Mouse (Mus musculus) midbrain, embryonic 15.5 days (tissue): ENCODE measurements at regions not wholly inside any gene's neighbourhood (a gene's known extent, or its start where the extent isn't known, plus 50 kb on each side); places are given as distances from the start of the nearest gene placed in this dataset.

Experiments used
- ATAC-seq: fragments of 200-750 bp; cut with Nextera tagmentation; replicated peaks from 2 replicates; pipeline ENCODE4 v1.8.0; 2017; ENCODE audit warnings: moderate TSS enrichment
- H3K27ac ChIP-seq: fragments of 300-500 bp; sonication (generic); 2 replicates; pipeline ENCODE4 v1.5.1; 2015; ENCODE audit warnings: mild to moderate bottlenecking, inconsistent platforms
- H3K27me3 ChIP-seq: fragments of 300-500 bp; sonication (generic); replicated peaks from 2 replicates; pipeline ENCODE4 v1.6.1; 2015; ENCODE audit warnings: inconsistent platforms
- H3K36me3 ChIP-seq: fragments of 300-500 bp; sonication (generic); replicated peaks from 2 replicates; pipeline ENCODE4 v1.6.1; 2015; ENCODE audit warnings: inconsistent platforms
- H3K4me1 ChIP-seq: fragments of 300-500 bp; sonication (generic); 2 replicates; pipeline ENCODE4 v1.6.1; 2015; ENCODE audit warnings: inconsistent platforms
- H3K4me2 ChIP-seq: fragments of 300-500 bp; sonication (generic); 2 replicates; pipeline ENCODE4 v1.6.1; 2015; ENCODE audit warnings: inconsistent platforms, mild to moderate bottlenecking, moderate library complexity
- H3K4me3 ChIP-seq: fragments of 300-500 bp; sonication (generic); 2 replicates; pipeline ENCODE4 v1.5.1; 2015; ENCODE audit warnings: mild to moderate bottlenecking, inconsistent platforms
- H3K9ac ChIP-seq: fragments of 300-500 bp; sonication (generic); 2 replicates; pipeline ENCODE4 v1.6.1; 2015; ENCODE audit warnings: mild to moderate bottlenecking, inconsistent platforms
- H3K9me3 ChIP-seq: fragments of 300-500 bp; sonication (generic); 2 replicates; pipeline ENCODE4 v1.6.1; 2016; ENCODE audit warnings: inconsistent platforms
- WGBS: fragments of 180-500 bp; shearing (Covaris S2); methylation state at CpG from one replicate; pipeline ENCODE4 v1.1.7; 2015; ENCODE audit warnings: mixed read lengths; 5-methylcytosine and 5-hydroxymethylcytosine counted together

GRCm38 (mm10) chr3:117153011-117153473 lies 184.3 kb upstream of the Palmd start:
- H3K27ac ChIP-seq, result peak overlapping the region; percentile 56; the same call in 1 of the 2 replicates
- 50% methylated on average over 2 of the region's 2 CpGs for WGBS
- peak; percentile 69 for ATAC-seq

DNA sequence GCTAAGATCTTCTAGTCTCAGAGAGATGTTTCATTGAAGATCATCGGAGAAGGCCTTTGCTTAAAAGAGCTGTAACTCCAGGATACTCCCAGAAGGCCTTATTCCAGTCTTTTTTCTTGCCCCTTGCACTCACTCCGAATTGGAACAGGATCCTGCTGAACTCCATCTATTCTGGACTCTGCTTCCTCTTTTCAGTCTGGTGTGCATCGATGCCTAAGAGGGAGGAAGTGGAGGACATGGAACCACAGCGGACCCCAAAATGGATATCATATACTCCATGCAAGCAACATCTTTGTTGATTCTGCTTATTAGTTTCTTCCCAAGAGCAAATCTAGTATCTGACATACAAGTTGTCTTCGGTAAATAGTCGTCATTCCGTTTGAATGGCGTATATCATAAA lies 183.6 kb upstream of the Palmd start:
- Histone ChIP-seq H3K9ac (no peak overlapping the region), H3K4me2 (no peak overlapping the region), H3K4me3 (no peak overlapping the region), H3K27ac (no peak overlapping the region), H3K9me3 (no peaks in the 10 kb centered on the region), H3K4me1 (peaks cover 5% of the 10 kb centered on the region), H3K36me3 (no peaks in the 10 kb centered on the region), H3K27me3 (no peaks in the 10 kb centered on the region)
- no peak for ATAC-seq
- 93% methylated on average over 8 of the region's 8 CpGs for WGBS

More at GRCm38 (mm10) chr3:117153011-117153473, 184.3 kb upstream of the Palmd start:
- Histone ChIP-seq H3K27me3 (no peaks in the 10 kb centered on the region), H3K9me3 (no peaks in the 10 kb centered on the region), H3K9ac (no peak overlapping the region), H3K36me3 (no peaks in the 10 kb centered on the region), H3K4me3 (no peak overlapping the region), H3K4me1 (peaks cover 5% of the 10 kb centered on the region), H3K4me2 (no peak overlapping the region)

GRCm38 (mm10) chr3:117147414-117147813 lies 178.6 kb upstream of the Palmd start:
- no peak for ATAC-seq
- Histone ChIP-seq H3K9me3 (no peaks in the 10 kb centered on the region), H3K4me2 (no peak overlapping the region), H3K9ac (no peak overlapping the region), H3K27me3 (no peaks in the 10 kb centered on the region), H3K4me1 (no peaks in the 10 kb centered on the region), H3K4me3 (no peak overlapping the region), H3K36me3 (no peaks in the 10 kb centered on the region), H3K27ac (no peak overlapping the region)
- 91% methylated on average over 2 of the region's 2 CpGs for WGBS

DNA sequence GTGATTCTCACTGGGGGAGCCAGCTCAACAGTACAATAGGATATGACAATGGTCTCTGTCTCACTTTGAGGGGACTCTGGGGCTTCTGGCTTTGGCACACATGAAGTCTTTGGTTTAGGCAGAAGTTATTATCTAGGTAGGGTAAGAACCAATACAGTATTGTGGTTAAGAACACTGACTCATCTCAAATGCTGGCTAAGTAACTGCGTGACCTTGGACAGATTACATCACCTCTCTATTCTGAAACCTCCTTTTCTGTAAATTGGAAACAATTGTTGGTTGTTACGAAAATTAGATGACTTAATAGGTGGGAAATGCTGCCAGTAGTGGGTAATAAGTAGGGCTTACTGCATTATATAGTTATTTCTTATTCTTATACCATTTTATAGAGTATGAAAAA lies 171.0 kb upstream of the Palmd start:
- no peak for ATAC-seq
- Histone ChIP-seq H3K27me3 (no peaks in the 10 kb centered on the region), H3K9ac (no peak overlapping the region), H3K27ac (no peak overlapping the region), H3K4me3 (no peak overlapping the region), H3K4me1 (no peaks in the 10 kb centered on the region), H3K4me2 (no peak overlapping the region), H3K9me3 (no peaks in the 10 kb centered on the region), H3K36me3 (no peaks in the 10 kb centered on the region)
- 86% methylated on average over 2 of the region's 2 CpGs for WGBS

DNA sequence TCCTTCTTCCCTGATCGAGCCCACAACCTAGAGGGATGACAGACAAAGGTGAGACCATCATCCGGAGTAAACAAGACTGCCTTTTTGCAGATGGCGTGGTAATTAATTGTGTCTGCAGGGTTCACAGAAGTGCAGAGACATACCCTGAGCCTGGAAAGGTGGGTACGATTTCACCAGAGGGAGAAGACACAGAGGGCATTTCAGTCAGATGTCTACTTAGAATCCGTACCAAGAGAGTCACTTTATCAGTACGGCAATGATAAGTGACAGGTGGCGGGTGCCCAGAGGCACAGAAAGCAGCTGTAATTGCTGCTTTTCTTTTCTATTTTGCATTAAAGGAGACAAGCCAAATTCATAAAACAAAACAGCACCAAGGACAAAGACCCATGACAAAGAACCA lies 169.9 kb upstream of the Palmd start:
- ATAC-seq, result no peak; the same call in 1 of the 2 replicates
- 58% methylated on average over 7 of the region's 7 CpGs for WGBS
- Histone ChIP-seq H3K4me1 (no peaks in the 10 kb centered on the region), H3K27ac (no peak overlapping the region), H3K9ac (no peak overlapping the region), H3K9me3 (no peaks in the 10 kb centered on the region), H3K4me2 (no peak overlapping the region), H3K27me3 (no peaks in the 10 kb centered on the region), H3K4me3 (no peak overlapping the region), H3K36me3 (no peaks in the 10 kb centered on the region)

GRCm38 (mm10) chr3:117132897-117133296 lies 164.1 kb upstream of the Palmd start:
- H3K9ac ChIP-seq, result no peak overlapping the region
- H3K36me3 ChIP-seq, result no peaks in the 10 kb centered on the region
- no peak overlapping the region for H3K4me3 ChIP-seq
- 91% methylated on average over 4 of the region's 4 CpGs for WGBS
- no peak overlapping the region for H3K4me2 ChIP-seq
- H3K9me3 ChIP-seq, result no peaks in the 10 kb centered on the region
- no peaks in the 10 kb centered on the region for H3K4me1 ChIP-seq
- no peak overlapping the region for H3K27ac ChIP-seq
- ATAC-seq, result no peak
- H3K27me3 ChIP-seq, result no peaks in the 10 kb centered on the region

- WGBS, result 87% methylated on average over 3 of the region's 3 CpGs
- H3K4me2 ChIP-seq, result no peak overlapping the region
- no peak for ATAC-seq
- no peak overlapping the region for H3K4me3 ChIP-seq
- no peak overlapping the region for H3K9ac ChIP-seq
- no peaks in the 10 kb centered on the region for H3K27me3 ChIP-seq
- no peaks in the 10 kb centered on the region for H3K9me3 ChIP-seq
- 0 out of 2 replicates have a peak, but pooled peaks cover 2% of the 10 kb centered on the region for H3K4me1 ChIP-seq
- H3K27ac ChIP-seq, result no peak overlapping the region
- no peaks in the 10 kb centered on the region for H3K36me3 ChIP-seq
These were observed 153.4 kb upstream of the Palmd start for GRCm38 (mm10) chr3:117122211-117122610.

GRCm38 (mm10) chr3:117120086-117121055 lies 151.6 kb upstream of the Palmd start:
- H3K4me1 ChIP-seq, result 0 out of 2 replicates have a peak, but pooled peaks cover 2% of the 10 kb centered on the region
- no peak overlapping the region for H3K4me2 ChIP-seq
- peak; percentile 77 for ATAC-seq
- no peaks in the 10 kb centered on the region for H3K9me3 ChIP-seq
- 62% methylated on average over 13 of the region's 13 CpGs for WGBS
- no peaks in the 10 kb centered on the region for H3K27me3 ChIP-seq
- no peak overlapping the region for H3K27ac ChIP-seq
- H3K4me3 ChIP-seq, result no peak overlapping the region
- H3K36me3 ChIP-seq, result no peaks in the 10 kb centered on the region
- H3K9ac ChIP-seq, result no peak overlapping the region

- H3K36me3 ChIP-seq, result no peaks in the 10 kb centered on the region
- 81% methylated on average over 5 of the region's 5 CpGs for WGBS
- ATAC-seq, result no peak
- H3K4me2 ChIP-seq, result no peak overlapping the region
- H3K27ac ChIP-seq, result no peak overlapping the region
- H3K9me3 ChIP-seq, result no peaks in the 10 kb centered on the region
- H3K27me3 ChIP-seq, result no peaks in the 10 kb centered on the region
- H3K4me3 ChIP-seq, result no peak overlapping the region
- 0 out of 2 replicates have a peak, but pooled peaks cover 2% of the 10 kb centered on the region for H3K4me1 ChIP-seq
- no peak overlapping the region for H3K9ac ChIP-seq
These were observed 150.8 kb upstream of the Palmd start for GRCm38 (mm10) chr3:117119576-117119975.

GRCm38 (mm10) chr3:117117838-117118237 lies 149.1 kb upstream of the Palmd start:
- 48% methylated on average over 1 of the region's 1 CpGs for WGBS
- H3K4me2 ChIP-seq, result no peak overlapping the region

DNA sequence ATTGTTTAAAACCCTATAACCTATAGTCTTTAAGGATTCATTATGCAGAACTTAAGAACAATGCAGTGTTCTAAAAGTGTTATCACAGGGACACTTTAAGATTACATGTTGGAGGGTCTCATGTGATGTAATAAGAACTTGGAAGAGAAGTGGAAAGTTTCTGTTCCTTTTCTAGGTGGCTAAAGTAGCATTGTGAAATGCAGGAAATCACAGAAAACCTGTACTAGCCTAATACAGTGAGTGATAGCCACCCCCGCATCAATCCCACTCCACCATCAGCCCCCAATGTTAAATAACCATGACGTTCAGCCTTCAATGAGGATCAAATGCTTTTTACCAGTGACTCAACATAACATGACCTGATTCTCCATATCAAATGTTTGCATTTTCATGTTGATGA lies 147.4 kb upstream of the Palmd start:
- H3K4me1 ChIP-seq, result 0 out of 2 replicates have a peak, but pooled peaks cover 2% of the 10 kb centered on the region
- 83% methylated on average over 2 of the region's 2 CpGs for WGBS
- no peak overlapping the region for H3K4me2 ChIP-seq
- H3K36me3 ChIP-seq, result no peaks in the 10 kb centered on the region
- H3K9me3 ChIP-seq, result no peaks in the 10 kb centered on the region
- H3K27ac ChIP-seq, result no peak overlapping the region
- no peak overlapping the region for H3K9ac ChIP-seq
- H3K4me3 ChIP-seq, result no peak overlapping the region
- H3K27me3 ChIP-seq, result no peaks in the 10 kb centered on the region
- no peak for ATAC-seq

More at GRCm38 (mm10) chr3:117117838-117118237, 149.1 kb upstream of the Palmd start:
- Histone ChIP-seq H3K9ac (no peak overlapping the region), H3K9me3 (no peaks in the 10 kb centered on the region), H3K4me1 (0 out of 2 replicates have a peak, but pooled peaks cover 2% of the 10 kb centered on the region), H3K36me3 (no peaks in the 10 kb centered on the region), H3K4me3 (no peak overlapping the region), H3K27me3 (no peaks in the 10 kb centered on the region), H3K27ac (no peak overlapping the region)
- no peak for ATAC-seq

DNA sequence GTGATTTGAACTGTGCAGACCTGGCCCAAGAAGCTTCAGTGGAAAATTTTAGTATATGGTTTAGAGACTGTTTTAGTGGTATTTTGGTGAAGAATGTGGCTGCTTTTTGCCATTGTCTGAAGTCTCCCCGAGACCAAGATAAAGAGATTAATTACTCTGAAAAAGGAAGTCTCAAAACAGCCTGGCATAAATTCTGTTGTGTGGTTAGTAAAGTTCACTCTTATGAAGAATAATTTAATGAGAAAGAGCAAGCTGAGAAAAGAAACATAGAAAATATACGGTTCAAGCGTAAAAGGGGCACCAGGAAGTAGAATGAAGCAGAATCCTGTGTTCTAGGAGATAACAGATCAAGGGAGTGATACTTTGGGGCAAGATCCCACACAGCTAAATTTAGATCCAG lies 144.0 kb upstream of the Palmd start:
- H3K4me1 ChIP-seq, result peaks cover 9% of the 10 kb centered on the region; the same call in 1 of the 2 replicates
- ATAC-seq, result no peak
- H3K27ac ChIP-seq, result no peak overlapping the region
- no peaks in the 10 kb centered on the region for H3K27me3 ChIP-seq
- WGBS, result 94% methylated on average over 3 of the region's 3 CpGs
- no peak overlapping the region for H3K4me3 ChIP-seq
- no peaks in the 10 kb centered on the region for H3K36me3 ChIP-seq
- H3K4me2 ChIP-seq, result no peak overlapping the region
- H3K9ac ChIP-seq, result no peak overlapping the region
- no peaks in the 10 kb centered on the region for H3K9me3 ChIP-seq
